Mouse (Mus musculus) midbrain, embryonic 10.5 days (tissue): ENCODE measurements around the gene Nav2. TPM values are rescaled to one million over a fixed set of nuclear protein-coding genes. Genes with fewer than 3 reads are reported as not detected.

ENCODE experiments used
- DNase-seq: peaks from one replicate; pipeline ENCODE4 v3.0.0-alpha.2; 2017; ENCODE audit warnings: low spot score
- H3K27ac ChIP-seq: fragments of 300-500 bp; sonication (generic); replicated peaks from 2 replicates; pipeline ENCODE4 v1.5.1; 2016; ENCODE audit warnings: mild to moderate bottlenecking
- H3K27me3 ChIP-seq: fragments of 300-500 bp; sonication (generic); 2 replicates; pipeline ENCODE4 v1.6.1; 2016; ENCODE audit warnings: low read depth, mild to moderate bottlenecking; ENCODE audit not compliant: poor library complexity, severe bottlenecking
- H3K36me3 ChIP-seq: fragments of 300-500 bp; sonication (generic); 2 replicates; pipeline ENCODE4 v1.6.1; 2016; ENCODE audit warnings: mild to moderate bottlenecking, moderate library complexity
- H3K4me1 ChIP-seq: fragments of 300-500 bp; sonication (generic); 2 replicates; pipeline ENCODE4 v1.6.1; 2016
- H3K4me3 ChIP-seq: fragments of 300-500 bp; sonication (generic); 2 replicates; pipeline ENCODE4 v1.5.1; 2016; ENCODE audit warnings: mild to moderate bottlenecking, moderate library complexity
- H3K9me3 ChIP-seq: fragments of 300-500 bp; sonication (generic); replicated peaks from 2 replicates; pipeline ENCODE4 v1.6.1; 2016; ENCODE audit warnings: mild to moderate bottlenecking
- WGBS: fragments of 180-500 bp; shearing (Covaris S2); methylation state at CpG from one replicate; pipeline ENCODE4 v1.1.7; 2016; 5-methylcytosine and 5-hydroxymethylcytosine counted together
- polyA plus RNA-seq: library from polyadenylated mRNA; unstranded; fragments of >200 nt; fragmentation: Nextera tagmentation; extraction: Ambion mirVana; gene quantifications from 2 replicates; pipeline ENCODE4 v1.2.1, GENCODE M21; 2016

The Nav2 gene
- polyA plus RNA-seq, 1 experiment from 2014 or later, result 13.7 TPM

- Histone ChIP-seq H3K9me3 (no peaks in the 10 kb centered on the region), H3K36me3 (no peaks in the 10 kb centered on the region), H3K4me3 (no peak overlapping the region), H3K27me3 (peaks cover 10% of the 10 kb centered on the region), H3K4me1 (peaks cover 22% of the 10 kb centered on the region), H3K27ac (0 out of 2 replicates have a peak overlapping the region, but pooled peaks have one; percentile 4)
- no peak for DNase-seq
- 62% methylated on average over 3 of the region's 3 CpGs for WGBS
Observed at GRCm38 (mm10) chr7:49297148-49297547, 388.6 kb downstream of the Nav2 start.

GRCm38 (mm10) chr7:49298431-49298839, 389.9 kb downstream of the Nav2 start:
- H3K36me3 ChIP-seq, result no peaks in the 10 kb centered on the region
- no peak overlapping the region for H3K4me3 ChIP-seq
- 0 out of 2 replicates have a peak overlapping the region, but pooled peaks have one; percentile 42 for H3K27ac ChIP-seq
- no peaks in the 10 kb centered on the region for H3K9me3 ChIP-seq
- peaks cover 25% of the 10 kb centered on the region for H3K4me1 ChIP-seq
- 12% methylated on average over 4 of the region's 4 CpGs for WGBS
- no peak for DNase-seq
- peaks cover 22% of the 10 kb centered on the region for H3K27me3 ChIP-seq

GRCm38 (mm10) chr7:49301487-49301886, 393.0 kb downstream of the Nav2 start:
- peaks cover 56% of the 10 kb centered on the region for H3K4me1 ChIP-seq

GRCm38 (mm10) chr7:49303600-49304411, 395.3 kb downstream of the Nav2 start:
- peaks cover 40% of the 10 kb centered on the region for H3K4me1 ChIP-seq
- H3K9me3 ChIP-seq, result no peaks in the 10 kb centered on the region
- H3K27me3 ChIP-seq, result peaks cover 57% of the 10 kb centered on the region
- DNase-seq, result peak; percentile 62
- WGBS, result under 1% methylated on average over 31 of the region's 31 CpGs
- H3K27ac ChIP-seq, result peak overlapping the region; percentile 79
- no peaks in the 10 kb centered on the region for H3K36me3 ChIP-seq
- H3K4me3 ChIP-seq, result peak overlapping the region; percentile 62

More at GRCm38 (mm10) chr7:49301487-49301886, 393.0 kb downstream of the Nav2 start:
- no peak overlapping the region for H3K4me3 ChIP-seq
- no peaks in the 10 kb centered on the region for H3K36me3 ChIP-seq
- H3K27me3 ChIP-seq, result peaks cover 51% of the 10 kb centered on the region
- no peak for DNase-seq
- H3K9me3 ChIP-seq, result no peaks in the 10 kb centered on the region
- no peak overlapping the region for H3K27ac ChIP-seq
- WGBS, result 85% methylated on average over 6 of the region's 6 CpGs

- no peak for DNase-seq
- H3K4me1 ChIP-seq, result peaks cover 40% of the 10 kb centered on the region
- WGBS, result 83% methylated on average over 6 of the region's 6 CpGs
- H3K27me3 ChIP-seq, result peaks cover 41% of the 10 kb centered on the region
- H3K4me3 ChIP-seq, result no peak overlapping the region
- no peak overlapping the region for H3K27ac ChIP-seq
- H3K9me3 ChIP-seq, result peaks cover 7% of the 10 kb centered on the region; the same call in 1 of the 2 replicates
- H3K36me3 ChIP-seq, result peaks cover 12% of the 10 kb centered on the region
Observed at GRCm38 (mm10) chr7:49307717-49308116, 399.2 kb downstream of the Nav2 start.

- no peak for DNase-seq
- H3K4me1 ChIP-seq, result peaks cover 24% of the 10 kb centered on the region
- H3K27ac ChIP-seq, result no peak overlapping the region
- peaks cover 12% of the 10 kb centered on the region for H3K36me3 ChIP-seq
- WGBS, result 83% methylated on average over 5 of the region's 5 CpGs
- no peak overlapping the region for H3K4me3 ChIP-seq
- peaks cover 7% of the 10 kb centered on the region; the same call in 1 of the 2 replicates for H3K9me3 ChIP-seq
- H3K27me3 ChIP-seq, result peaks cover 22% of the 10 kb centered on the region
Observed at GRCm38 (mm10) chr7:49309746-49310145, 401.2 kb downstream of the Nav2 start.

GRCm38 (mm10) chr7:49313945-49314344, 405.4 kb downstream of the Nav2 start:
- DNase-seq, result no peak
- Histone ChIP-seq H3K36me3 (peaks cover 12% of the 10 kb centered on the region), H3K9me3 (peaks cover 7% of the 10 kb centered on the region; the same call in 1 of the 2 replicates), H3K27me3 (no peaks in the 10 kb centered on the region), H3K4me3 (no peak overlapping the region), H3K4me1 (no peaks in the 10 kb centered on the region), H3K27ac (no peak overlapping the region)
- WGBS, result 84% methylated on average over 7 of the region's 7 CpGs

- no peak overlapping the region for H3K4me3 ChIP-seq
- 81% methylated on average over 3 of the region's 3 CpGs for WGBS
- no peak overlapping the region for H3K27ac ChIP-seq
- H3K4me1 ChIP-seq, result no peaks in the 10 kb centered on the region
- H3K36me3 ChIP-seq, result peaks cover 12% of the 10 kb centered on the region
- H3K27me3 ChIP-seq, result no peaks in the 10 kb centered on the region
- peaks cover 7% of the 10 kb centered on the region; the same call in 1 of the 2 replicates for H3K9me3 ChIP-seq
- no peak for DNase-seq
Observed at GRCm38 (mm10) chr7:49315033-49315432, 406.5 kb downstream of the Nav2 start.

- Histone ChIP-seq H3K36me3 (peaks cover 8% of the 10 kb centered on the region), H3K27ac (no peak overlapping the region), H3K27me3 (no peaks in the 10 kb centered on the region), H3K9me3 (peaks cover 7% of the 10 kb centered on the region; the same call in 1 of the 2 replicates), H3K4me1 (peaks cover 6% of the 10 kb centered on the region; the same call in 1 of the 2 replicates), H3K4me3 (no peak overlapping the region)
- no peak for DNase-seq
- 76% methylated on average over 3 of the region's 3 CpGs for WGBS
Observed at GRCm38 (mm10) chr7:49316600-49316999, 408.1 kb downstream of the Nav2 start.

- DNase-seq, result no peak
- H3K4me3 ChIP-seq, result no peak overlapping the region
- WGBS, result 93% methylated on average over 15 of the region's 15 CpGs
Observed at GRCm38 (mm10) chr7:49318183-49318897, 409.8 kb downstream of the Nav2 start.

GRCm38 (mm10) chr7:49318898-49319293, 410.4 kb downstream of the Nav2 start:
- H3K36me3 ChIP-seq, result no peaks in the 10 kb centered on the region
- no peak overlapping the region for H3K4me3 ChIP-seq
- H3K9me3 ChIP-seq, result no peaks in the 10 kb centered on the region
- H3K27ac ChIP-seq, result no peak overlapping the region
- 94% methylated on average over 8 of the region's 8 CpGs for WGBS
- DNase-seq, result no peak
- peaks cover 6% of the 10 kb centered on the region; the same call in 1 of the 2 replicates for H3K4me1 ChIP-seq
- no peaks in the 10 kb centered on the region for H3K27me3 ChIP-seq

More at GRCm38 (mm10) chr7:49318183-49318897, 409.8 kb downstream of the Nav2 start:
- no peaks in the 10 kb centered on the region for H3K36me3 ChIP-seq
- H3K27me3 ChIP-seq, result no peaks in the 10 kb centered on the region
- H3K4me1 ChIP-seq, result peaks cover 6% of the 10 kb centered on the region; the same call in 1 of the 2 replicates
- H3K9me3 ChIP-seq, result no peaks in the 10 kb centered on the region
- no peak overlapping the region for H3K27ac ChIP-seq

- no peaks in the 10 kb centered on the region for H3K27me3 ChIP-seq
- DNase-seq, result no peak
- H3K9me3 ChIP-seq, result no peaks in the 10 kb centered on the region
- peaks cover 7% of the 10 kb centered on the region for H3K4me1 ChIP-seq
- H3K4me3 ChIP-seq, result no peak overlapping the region
- no peak overlapping the region for H3K27ac ChIP-seq
- 85% methylated on average over 1 of the region's 1 CpGs for WGBS
- no peaks in the 10 kb centered on the region for H3K36me3 ChIP-seq
Observed at GRCm38 (mm10) chr7:49319981-49320380, 411.5 kb downstream of the Nav2 start.
